Mouse (Mus musculus): ENCODE data around the gene Gm20388. TPM values are rescaled to one million over a fixed set of nuclear protein-coding genes. Genes with fewer than 3 reads are reported as not detected.
A peak's percentile ranks its signal among the peaks of the same experiment; 100 is the strongest.

The Gm20388 gene
- polyA plus RNA-seq, 1 experiment from 2014 or later = 5.5 TPM

DNA sequence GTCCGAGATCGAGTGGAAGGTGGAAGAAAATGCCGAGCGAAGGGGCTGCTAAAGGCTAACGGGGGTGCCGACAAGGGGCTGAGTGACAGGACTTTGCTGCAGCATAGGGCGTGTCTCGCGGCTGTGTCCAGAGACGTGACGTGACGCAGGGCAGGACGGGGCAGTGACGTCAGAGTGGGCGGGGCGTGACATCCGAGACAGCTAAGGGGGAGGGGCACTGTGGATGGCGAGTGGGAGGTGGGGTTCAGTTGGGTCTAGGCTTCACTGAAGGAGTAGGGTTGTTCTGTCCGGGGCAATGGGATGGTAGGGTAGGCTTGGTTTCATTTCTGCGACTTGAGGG is 3463.6 kb downstream of the Gm20388 start:
- Histone ChIP-seq H3K4me3 (peak overlapping the region; percentile 65), H3K9me3 (no peaks in the 10 kb centered on the region), H3K27ac (peak overlapping the region; percentile 95), H3K27me3 (ENCODE audit: poor library complexity, severe bottlenecking) (no peaks in the 10 kb centered on the region), H3K36me3 (replicated peaks) (peaks cover 23% of the 10 kb centered on the region), H3K4me1 (peaks cover 29% of the 10 kb centered on the region)
- DNase-seq (ENCODE audit: extremely low spot score, low spot score) = peak; percentile 98
- WGBS = under 1% methylated on average over 20 of the region's 20 CpGs

DNA sequence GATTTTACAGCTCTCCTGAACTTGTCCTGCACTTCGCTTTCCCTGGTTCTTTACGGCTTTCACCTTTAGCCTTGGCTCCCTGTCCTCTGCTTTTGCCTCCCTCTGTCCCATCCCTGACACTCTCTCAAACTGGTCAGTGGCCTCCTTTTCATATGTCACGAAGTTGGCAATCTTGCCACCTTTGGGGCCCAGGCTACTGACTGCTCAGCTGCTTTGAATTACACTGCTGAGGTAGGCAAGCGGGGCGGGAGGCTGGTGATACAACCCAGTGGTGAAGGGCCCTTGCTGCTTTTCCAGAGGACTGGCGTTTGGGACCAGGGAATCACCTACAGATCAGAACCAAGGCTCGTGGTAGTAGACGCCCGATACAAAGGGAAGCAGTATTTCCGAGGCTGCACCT is 3465.1 kb downstream of the Gm20388 start:
- WGBS = 93% methylated on average over 10 of the region's 10 CpGs
- no peak for DNase-seq (ENCODE audit: extremely low spot score, low spot score)
- H3K36me3 ChIP-seq (replicated peaks) = peaks cover 31% of the 10 kb centered on the region
- no peak overlapping the region; the same call in 1 of the 2 replicates for H3K4me3 ChIP-seq
- no peak overlapping the region for H3K27ac ChIP-seq
- H3K27me3 ChIP-seq (ENCODE audit: poor library complexity, severe bottlenecking) = no peaks in the 10 kb centered on the region
- peaks cover 29% of the 10 kb centered on the region for H3K4me1 ChIP-seq
- H3K9me3 ChIP-seq = no peaks in the 10 kb centered on the region

DNA sequence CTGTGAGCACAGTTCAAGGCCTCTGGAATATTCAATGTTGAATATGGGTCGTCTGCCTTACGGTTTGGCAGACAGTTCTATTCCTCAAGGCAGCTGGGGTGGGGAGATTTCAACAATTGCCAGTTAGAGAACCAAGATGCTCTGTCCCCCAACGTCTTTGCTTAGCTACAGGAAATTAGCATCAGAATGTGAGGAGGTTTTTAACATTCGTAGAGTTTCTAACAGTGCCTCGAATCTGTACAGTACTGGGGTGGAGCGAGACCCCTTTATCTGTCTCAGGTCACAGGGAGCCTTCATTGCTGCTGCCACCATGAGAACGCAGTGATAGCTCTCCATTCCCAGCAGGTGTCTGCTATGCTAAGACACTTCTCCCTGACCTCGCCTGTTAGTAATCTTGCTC is 3465.5 kb downstream of the Gm20388 start:
- Histone ChIP-seq H3K36me3 (replicated peaks) (peaks cover 35% of the 10 kb centered on the region), H3K4me1 (peaks cover 29% of the 10 kb centered on the region), H3K9me3 (no peaks in the 10 kb centered on the region), H3K4me3 (no peak overlapping the region), H3K27ac (no peak overlapping the region), H3K27me3 (ENCODE audit: poor library complexity, severe bottlenecking) (no peaks in the 10 kb centered on the region)
- WGBS = 81% methylated on average over 8 of the region's 8 CpGs
- DNase-seq (ENCODE audit: extremely low spot score, low spot score) = no peak

DNA sequence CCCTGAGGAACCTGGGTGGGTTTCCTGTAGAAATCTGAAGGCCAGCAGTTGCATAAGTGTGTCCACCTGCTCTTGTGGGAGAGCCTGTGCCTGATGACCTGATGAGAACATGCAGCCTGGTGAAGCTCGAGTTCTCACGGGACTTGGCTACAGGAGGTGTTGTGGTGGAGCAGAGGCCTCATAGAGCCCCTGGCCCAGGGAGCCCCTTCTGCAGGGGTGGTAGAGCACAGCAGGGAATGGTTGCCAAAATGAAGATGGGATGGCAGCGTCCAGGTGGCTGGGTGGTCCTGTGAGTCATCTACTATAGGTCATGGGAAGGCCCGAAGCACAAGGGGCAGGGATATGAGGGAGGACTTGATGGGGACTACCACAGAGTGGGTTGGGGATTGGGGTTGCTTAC is 3471.1 kb downstream of the Gm20388 start:
- no peaks in the 10 kb centered on the region for H3K4me1 ChIP-seq
- no peaks in the 10 kb centered on the region for H3K9me3 ChIP-seq
- no peaks in the 10 kb centered on the region for H3K27me3 ChIP-seq (ENCODE audit: poor library complexity, severe bottlenecking)
- no peak for DNase-seq (ENCODE audit: extremely low spot score, low spot score)
- 92% methylated on average over 4 of the region's 4 CpGs for WGBS
- peaks cover 82% of the 10 kb centered on the region for H3K36me3 ChIP-seq (replicated peaks)
- no peak overlapping the region for H3K4me3 ChIP-seq
- no peak overlapping the region for H3K27ac ChIP-seq

DNA sequence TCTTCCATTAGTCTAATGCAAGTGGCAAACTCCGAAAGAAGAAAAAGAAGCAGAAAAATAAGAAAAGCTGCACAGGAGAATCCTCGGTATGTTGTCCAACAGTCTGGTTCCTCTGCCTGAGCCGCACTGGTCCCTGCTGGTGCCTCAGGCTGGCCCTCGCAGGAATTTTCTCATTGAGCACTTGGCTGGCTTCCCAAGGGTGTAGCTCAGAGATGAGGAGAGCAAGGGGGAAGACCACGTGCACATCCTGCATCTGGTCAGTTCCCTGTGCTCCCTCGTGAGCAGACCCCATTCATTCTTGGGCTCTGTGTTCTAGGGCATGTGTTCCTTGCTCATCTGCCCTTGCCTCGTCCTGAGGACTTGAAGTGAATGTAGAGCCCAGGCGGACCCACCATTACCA is 3471.9 kb downstream of the Gm20388 start:
- Histone ChIP-seq H3K36me3 (replicated peaks) (peaks cover 83% of the 10 kb centered on the region), H3K4me1 (no peaks in the 10 kb centered on the region), H3K27ac (no peak overlapping the region), H3K4me3 (no peak overlapping the region), H3K9me3 (no peaks in the 10 kb centered on the region), H3K27me3 (ENCODE audit: poor library complexity, severe bottlenecking) (no peaks in the 10 kb centered on the region)
- 90% methylated on average over 8 of the region's 8 CpGs for WGBS
- no peak for DNase-seq (ENCODE audit: extremely low spot score, low spot score)

DNA sequence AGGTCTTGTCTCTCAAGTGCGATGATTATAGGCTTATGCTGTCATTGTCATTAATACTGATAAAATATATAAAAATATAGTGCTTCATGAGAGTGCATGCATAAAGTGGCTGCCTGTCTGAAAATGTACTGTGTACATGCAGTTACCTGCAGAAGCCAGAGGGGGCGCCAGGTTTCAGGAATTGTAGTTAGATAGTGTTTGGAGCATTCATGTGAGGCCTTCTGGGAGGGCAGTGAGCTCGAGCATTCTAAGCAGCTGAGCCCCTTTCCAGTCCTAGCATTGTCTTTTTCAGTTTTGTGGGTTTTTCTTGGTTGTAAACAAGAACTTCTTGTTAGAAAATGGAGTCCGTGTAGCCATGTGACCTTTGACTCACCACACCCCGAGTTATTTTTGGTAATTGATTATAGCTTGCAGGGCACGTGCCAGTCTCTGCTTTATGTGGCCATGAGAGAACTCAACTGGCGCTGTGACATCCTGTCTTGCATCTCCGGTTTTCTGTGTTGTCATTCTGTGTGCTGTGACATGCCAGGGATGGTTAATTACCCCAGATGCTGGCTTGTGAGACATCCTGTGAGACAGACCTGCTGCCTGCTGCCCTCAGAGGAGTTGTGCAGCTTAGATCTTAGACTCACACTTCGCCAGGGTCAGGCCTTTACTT is 3474.4 kb downstream of the Gm20388 start:
- WGBS = 76% methylated on average over 9 of the region's 9 CpGs
- H3K27me3 ChIP-seq (ENCODE audit: poor library complexity, severe bottlenecking) = no peaks in the 10 kb centered on the region
- H3K36me3 ChIP-seq (replicated peaks) = peaks cover 98% of the 10 kb centered on the region
- no peak overlapping the region for H3K27ac ChIP-seq
- no peaks in the 10 kb centered on the region for H3K9me3 ChIP-seq
- no peaks in the 10 kb centered on the region for H3K4me1 ChIP-seq
- no peak overlapping the region for H3K4me3 ChIP-seq
- DNase-seq (ENCODE audit: extremely low spot score, low spot score) = peak; percentile 40

DNA sequence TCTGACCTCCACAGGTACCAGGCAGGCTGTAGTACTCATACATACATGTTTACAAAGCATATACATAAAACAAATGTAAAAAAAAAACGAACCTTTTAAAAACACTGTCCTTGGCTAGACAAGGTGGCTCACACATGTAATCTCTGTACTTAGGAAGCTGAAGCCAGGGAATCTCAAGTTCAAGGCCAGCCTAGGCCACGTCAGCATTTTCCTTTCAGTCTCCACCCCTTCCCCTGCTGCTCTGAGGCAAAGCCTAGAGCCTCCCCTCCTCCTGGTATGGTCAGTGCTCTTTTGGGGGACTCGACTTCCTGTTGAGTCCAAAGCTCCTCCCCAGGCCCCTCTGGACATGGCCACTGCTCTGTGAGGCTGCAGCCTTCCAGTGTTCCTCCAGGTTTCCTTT is 3476.4 kb downstream of the Gm20388 start:
- no peaks in the 10 kb centered on the region for H3K4me1 ChIP-seq
- H3K27me3 ChIP-seq (ENCODE audit: poor library complexity, severe bottlenecking) = no peaks in the 10 kb centered on the region
- H3K4me3 ChIP-seq = no peak overlapping the region
- no peaks in the 10 kb centered on the region for H3K9me3 ChIP-seq
- no peak for DNase-seq (ENCODE audit: extremely low spot score, low spot score)
- WGBS = 80% methylated on average over 3 of the region's 3 CpGs
- no peak overlapping the region for H3K27ac ChIP-seq
- H3K36me3 ChIP-seq (replicated peaks) = peaks cover 100% of the 10 kb centered on the region

DNA sequence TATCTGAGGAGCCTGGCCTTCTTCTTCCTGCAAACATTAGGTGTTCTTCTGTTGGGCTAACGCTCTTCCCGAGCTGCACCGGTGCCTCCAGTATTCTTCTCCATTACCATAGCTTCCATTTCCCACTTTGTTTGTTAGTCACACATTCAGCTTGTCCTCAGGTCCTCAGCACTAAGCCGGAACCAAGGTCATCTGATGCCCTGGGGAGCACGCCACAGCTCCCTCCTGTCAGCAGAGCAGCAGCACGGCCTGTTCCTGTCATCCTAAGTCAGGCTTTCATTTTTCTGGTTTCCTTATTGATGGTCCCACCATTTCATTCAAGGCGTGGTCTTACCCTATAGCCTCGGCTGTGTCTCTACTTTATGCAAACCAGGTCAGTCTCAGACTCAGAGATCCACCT is 3477.2 kb downstream of the Gm20388 start:
- Histone ChIP-seq H3K4me1 (no peaks in the 10 kb centered on the region), H3K4me3 (no peak overlapping the region), H3K27ac (no peak overlapping the region), H3K27me3 (ENCODE audit: poor library complexity, severe bottlenecking) (no peaks in the 10 kb centered on the region), H3K36me3 (replicated peaks) (peaks cover 100% of the 10 kb centered on the region), H3K9me3 (no peaks in the 10 kb centered on the region)
- WGBS = 94% methylated on average over 8 of the region's 8 CpGs
- no peak for DNase-seq (ENCODE audit: extremely low spot score, low spot score)

DNA sequence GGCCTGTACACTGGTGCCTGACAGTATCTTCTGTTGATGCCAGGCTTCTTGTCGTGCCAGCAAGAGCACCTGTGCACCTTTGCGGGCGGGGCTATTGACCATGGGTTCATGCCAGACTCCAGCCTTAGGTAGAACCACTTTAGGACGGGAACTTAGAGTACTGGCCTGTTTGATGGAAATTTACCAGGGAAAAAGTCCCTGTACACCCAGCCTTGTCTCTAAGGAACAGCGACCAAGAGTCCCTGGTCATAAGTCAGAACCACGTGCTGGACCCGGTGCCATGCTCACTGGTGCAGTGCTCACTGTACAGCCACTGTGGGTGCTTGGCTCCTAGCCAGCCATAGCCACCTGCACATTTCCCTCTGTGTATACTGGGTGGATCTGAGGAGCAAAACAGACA is 3478.4 kb downstream of the Gm20388 start:
- 95% methylated on average over 7 of the region's 7 CpGs for WGBS
- Histone ChIP-seq H3K4me3 (no peak overlapping the region), H3K27me3 (ENCODE audit: poor library complexity, severe bottlenecking) (no peaks in the 10 kb centered on the region), H3K9me3 (no peaks in the 10 kb centered on the region), H3K27ac (no peak overlapping the region), H3K4me1 (no peaks in the 10 kb centered on the region), H3K36me3 (replicated peaks) (peaks cover 100% of the 10 kb centered on the region)
- no peak for DNase-seq (ENCODE audit: extremely low spot score, low spot score)

DNA sequence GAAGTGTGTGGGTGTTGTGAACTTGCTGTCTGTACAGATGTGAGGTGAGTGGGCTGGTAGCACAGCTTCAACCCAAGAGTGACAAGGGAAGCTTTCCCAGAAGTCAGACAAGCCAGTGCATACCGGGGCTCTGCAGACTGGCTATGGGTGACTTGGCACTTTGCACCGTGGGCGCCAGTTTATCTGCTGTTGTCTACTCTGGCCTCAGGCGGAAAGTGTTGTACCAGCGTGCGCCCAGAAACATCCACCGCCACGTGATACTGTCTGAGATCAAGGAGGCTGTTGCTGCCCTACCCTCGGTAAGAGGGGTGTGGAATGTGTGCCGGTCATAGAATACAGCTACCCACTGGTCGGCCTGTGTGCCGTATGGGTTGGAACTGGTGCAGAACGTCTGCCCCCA is 3487.7 kb downstream of the Gm20388 start:
- no peak overlapping the region for H3K4me3 ChIP-seq
- no peak for DNase-seq (ENCODE audit: extremely low spot score, low spot score)
- H3K27me3 ChIP-seq (ENCODE audit: poor library complexity, severe bottlenecking) = no peaks in the 10 kb centered on the region
- H3K9me3 ChIP-seq = no peaks in the 10 kb centered on the region
- WGBS = 94% methylated on average over 13 of the region's 13 CpGs
- H3K36me3 ChIP-seq (replicated peaks) = peaks cover 100% of the 10 kb centered on the region
- no peak overlapping the region for H3K27ac ChIP-seq
- H3K4me1 ChIP-seq = no peaks in the 10 kb centered on the region

DNA sequence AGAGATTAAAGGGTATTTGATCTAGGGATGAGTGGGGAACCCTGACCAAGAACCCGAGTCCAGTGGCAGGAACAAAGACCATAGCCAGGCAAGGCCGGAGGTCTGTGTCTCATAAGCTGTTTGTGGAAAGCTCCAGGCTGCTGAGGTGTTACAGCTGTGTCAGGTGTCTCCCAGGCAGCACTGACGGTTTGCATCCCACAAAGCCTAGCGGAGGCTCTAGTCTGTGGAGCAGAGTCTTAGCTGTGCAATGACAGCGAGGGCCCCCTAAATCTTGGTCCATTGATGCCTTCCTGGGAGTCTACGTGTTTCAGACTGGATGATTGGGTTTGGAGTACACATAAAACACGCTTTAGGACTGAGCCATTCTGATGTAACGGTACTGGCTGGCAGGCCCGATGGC is 3491.3 kb downstream of the Gm20388 start:
- no peak overlapping the region for H3K27ac ChIP-seq
- H3K9me3 ChIP-seq = no peaks in the 10 kb centered on the region
- H3K4me1 ChIP-seq = peaks cover 17% of the 10 kb centered on the region
- no peaks in the 10 kb centered on the region for H3K27me3 ChIP-seq (ENCODE audit: poor library complexity, severe bottlenecking)
- DNase-seq (ENCODE audit: extremely low spot score, low spot score) = no peak
- no peak overlapping the region for H3K4me3 ChIP-seq
- 92% methylated on average over 9 of the region's 9 CpGs for WGBS
- H3K36me3 ChIP-seq (replicated peaks) = peaks cover 66% of the 10 kb centered on the region

DNA sequence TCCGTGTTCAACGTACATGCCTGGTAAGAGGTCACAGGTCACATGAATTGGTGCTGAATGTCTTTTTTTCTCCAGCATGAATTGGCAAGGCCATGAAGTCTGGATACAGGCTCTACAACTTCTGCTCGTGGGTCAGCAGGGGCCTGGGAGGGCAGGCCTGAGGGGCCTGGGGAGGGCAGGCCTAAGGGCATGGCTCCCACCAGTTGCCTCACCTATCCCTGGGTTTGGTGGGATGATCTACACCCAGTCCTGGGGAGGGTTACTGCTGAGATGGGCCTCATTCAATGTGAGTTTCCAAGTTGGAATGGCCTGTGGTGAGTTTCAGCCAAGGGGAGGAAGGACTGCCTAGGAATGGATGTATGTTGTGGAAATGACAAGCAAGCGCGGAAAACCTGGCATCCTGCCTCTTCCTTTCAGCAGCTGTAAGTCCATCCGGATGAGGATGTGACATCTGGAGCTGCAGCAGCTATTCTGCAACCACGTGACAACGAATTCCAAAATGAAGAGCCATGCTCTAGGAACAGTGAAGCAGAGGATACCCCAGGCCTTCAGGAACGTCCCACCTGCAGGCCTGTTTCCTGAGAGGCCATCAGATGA is 3492.2 kb downstream of the Gm20388 start:
- Histone ChIP-seq H3K4me3 (no peak overlapping the region), H3K9me3 (no peaks in the 10 kb centered on the region), H3K27me3 (ENCODE audit: poor library complexity, severe bottlenecking) (peaks cover 6% of the 10 kb centered on the region), H3K27ac (no peak overlapping the region), H3K36me3 (replicated peaks) (peaks cover 57% of the 10 kb centered on the region), H3K4me1 (peaks cover 21% of the 10 kb centered on the region)
- 94% methylated on average over 9 of the region's 9 CpGs for WGBS
- no peak for DNase-seq (ENCODE audit: extremely low spot score, low spot score)

DNA sequence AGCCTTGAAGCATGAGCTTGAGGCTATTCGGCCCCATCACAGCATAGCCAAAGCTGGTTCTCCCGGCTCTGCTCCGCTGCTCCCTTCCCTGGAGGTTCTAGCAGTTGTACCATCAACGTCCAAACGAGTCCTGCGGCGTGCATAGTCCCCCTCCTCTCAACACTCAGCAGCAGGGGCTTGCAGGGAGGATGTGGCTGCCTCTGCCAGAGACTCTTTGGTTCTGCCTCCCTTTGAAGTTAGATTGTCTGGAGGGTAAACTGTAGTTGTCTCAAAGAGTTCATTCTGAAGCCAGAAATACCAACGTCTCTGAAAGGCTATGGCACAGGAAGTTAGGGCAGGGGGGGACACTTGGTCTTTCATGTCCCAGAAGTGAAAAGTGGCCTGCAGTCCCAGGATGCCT is 3493.9 kb downstream of the Gm20388 start:
- Histone ChIP-seq H3K36me3 (replicated peaks) (peaks cover 41% of the 10 kb centered on the region), H3K4me1 (peaks cover 32% of the 10 kb centered on the region), H3K27me3 (ENCODE audit: poor library complexity, severe bottlenecking) (peaks cover 20% of the 10 kb centered on the region), H3K27ac (no peak overlapping the region), H3K4me3 (no peak overlapping the region), H3K9me3 (no peaks in the 10 kb centered on the region)
- 44% methylated on average over 8 of the region's 8 CpGs for whole genome bisulfite sequencing
- no peak for DNase-seq (ENCODE audit: extremely low spot score, low spot score)
